Mouse (Mus musculus): Measurements from ENCODE around the gene Gm21190. TPM values are rescaled to one million over a fixed set of nuclear protein-coding genes. Genes with fewer than 3 reads are reported as not detected.

Gene Gm21190
- total and polyA plus RNA-seq, 2 experiments from 2014 or later, result not detected

Other genes starting within 250 kb of the Gm21190 start
- gene Gm21149, start 52.7 kb downstream of the Gm21190 start, total RNA-seq (2014; rRNA removed), result not detected in 2 replicates
- gene Gm21149, start 52.7 kb downstream of the Gm21190 start, polyA plus RNA-seq (2015; fragmentation: Nextera tagmentation; extraction: Ambion mirVana), result not detected in 2 replicates
- gene Gm21083, start 48.1 kb upstream of the Gm21190 start, total RNA-seq (2014; rRNA removed), result not detected in 2 replicates
- not detected in 2 replicates for gene Gm21083, start 48.1 kb upstream of the Gm21190 start, polyA plus RNA-seq (2015; fragmentation: Nextera tagmentation; extraction: Ambion mirVana)
- gene Speer4d, start 89.8 kb upstream of the Gm21190 start, total RNA-seq (2014; rRNA removed), result not detected in 2 replicates
- gene Speer4d, start 89.8 kb upstream of the Gm21190 start, polyA plus RNA-seq (2015; fragmentation: Nextera tagmentation; extraction: Ambion mirVana), result not detected in 2 replicates
- gene 4930572O03Rik, start 127.8 kb upstream of the Gm21190 start, total RNA-seq (2014; rRNA removed), result not detected in 2 replicates
- gene 4930572O03Rik, start 127.8 kb upstream of the Gm21190 start, polyA plus RNA-seq (2015; fragmentation: Nextera tagmentation; extraction: Ambion mirVana), result not detected in 2 replicates
- not detected in 2 replicates for gene Speer4c, start 185.0 kb upstream of the Gm21190 start, total RNA-seq (2014; rRNA removed)
- gene Speer4c, start 185.0 kb upstream of the Gm21190 start, polyA plus RNA-seq (2015; fragmentation: Nextera tagmentation; extraction: Ambion mirVana), result not detected in 2 replicates

Data from hindbrain, postnatal 0 days (tissue).